Mouse (Mus musculus) ZHBTc4 (cell line): Measurements from ENCODE around the gene Arl14ep.
"Not testable (repeated sequence)": the region's sequence is repeated elsewhere in the genome, so short reads cannot be mapped to it uniquely, and the experiment has no call there.

Experiments
- DNase-seq: peaks from one replicate; pipeline ENCODE4 v3.0.0-alpha.2; 2011; ENCODE audit warnings: low read depth, low spot score

The Arl14ep gene

DNA sequence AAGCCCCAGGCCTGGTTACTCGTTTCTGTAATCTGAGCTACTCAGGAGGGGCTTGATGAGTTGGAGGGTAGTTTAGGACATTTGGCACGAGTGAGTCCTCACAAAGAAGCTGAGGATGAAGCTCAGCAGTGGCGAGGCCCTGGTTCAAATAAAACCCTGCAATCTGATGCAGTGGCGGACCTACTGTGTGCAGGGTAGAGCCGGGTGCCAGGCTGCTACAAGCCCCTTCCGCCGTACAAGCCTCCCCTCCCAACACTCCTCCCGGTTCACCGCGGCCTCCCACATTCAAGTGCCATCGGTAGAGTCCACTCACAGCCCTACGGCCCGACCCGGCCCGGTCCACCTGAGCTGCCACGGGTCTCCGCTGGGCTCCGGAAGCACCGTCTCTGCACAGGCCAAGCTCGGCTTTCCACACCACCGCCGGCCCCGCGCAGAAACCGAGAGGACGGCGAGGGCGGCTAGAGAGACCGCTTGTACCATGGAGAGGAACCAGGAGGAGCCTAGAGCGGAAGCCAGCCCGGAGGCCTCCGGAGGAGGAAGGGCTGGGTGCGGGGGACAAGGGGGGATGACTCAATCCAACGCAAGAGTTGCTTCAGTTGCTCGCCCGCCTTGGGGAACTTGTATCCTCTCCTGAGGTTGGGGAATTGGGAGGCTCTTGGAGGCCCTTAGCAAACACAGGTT lies at the start of gene Arl14ep:
Arl14ep (minus strand) TSS at position 466 of the 681 bp plus-strand sequence.
- DNase-seq: peak; percentile 93

DNA sequence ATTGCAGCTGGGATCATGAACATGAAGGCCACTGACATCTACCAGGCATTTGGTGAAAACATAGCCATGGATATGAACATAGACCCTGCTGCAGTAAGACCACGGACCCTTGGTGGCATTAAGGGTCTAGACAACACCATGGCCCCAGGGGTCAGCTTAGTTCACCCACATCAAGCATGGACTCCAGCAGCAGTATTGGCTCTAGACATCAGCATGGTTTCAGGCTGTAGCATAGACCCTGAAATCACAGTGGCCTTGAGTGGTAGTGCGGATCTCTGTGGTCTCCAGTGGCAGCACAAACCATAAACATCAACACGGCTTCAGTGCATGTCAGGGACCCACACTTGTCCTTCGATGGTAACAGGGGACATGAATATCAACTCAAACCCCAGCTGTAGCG lies 48.5 kb upstream of the Arl14ep start:
- DNase-seq: no peak

DNA sequence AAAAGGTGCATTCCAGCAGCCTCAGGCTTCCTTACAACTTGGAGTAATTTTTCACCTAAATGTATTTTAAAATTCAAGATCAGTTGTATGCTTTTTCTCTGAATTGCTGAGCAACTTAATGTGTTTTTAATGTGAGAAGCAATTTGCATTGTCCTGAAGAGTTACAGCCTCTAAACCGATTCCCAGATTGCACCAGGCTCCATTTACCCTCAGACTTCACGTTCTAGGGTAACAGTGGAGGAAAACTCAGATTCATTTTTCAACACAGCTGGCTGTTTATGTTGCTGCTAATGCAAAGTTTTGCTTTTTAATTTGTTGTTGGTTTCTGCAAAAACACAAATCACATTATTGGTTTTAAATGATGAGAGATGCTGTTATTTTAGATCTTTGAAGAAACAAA lies 45.1 kb upstream of the Arl14ep start:
- DNase-seq: no peak

DNA sequence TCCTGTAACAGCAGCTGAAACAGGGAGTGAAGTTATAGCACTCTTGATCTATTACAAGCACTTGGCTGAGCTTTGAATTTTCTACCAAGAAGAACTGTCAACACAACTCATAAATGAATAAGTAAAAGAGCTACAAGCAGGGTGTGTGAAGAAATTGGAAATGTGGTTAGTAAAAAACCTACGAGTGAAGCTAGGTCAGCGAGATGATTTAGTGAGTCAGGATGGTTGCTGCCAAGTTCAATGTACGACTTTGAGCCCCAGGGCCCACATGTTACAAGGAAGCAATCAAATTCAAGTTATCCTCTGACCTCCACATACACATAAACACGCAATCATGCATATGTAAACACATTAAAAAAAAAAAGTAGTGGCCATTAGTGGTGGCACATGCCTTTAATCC lies 38.9 kb upstream of the Arl14ep start:
- no peak for DNase-seq

- no peak for DNase-seq
Observed at GRCm38 (mm10) chr2:107012318-107012717, 38.1 kb upstream of the Arl14ep start.

DNA sequence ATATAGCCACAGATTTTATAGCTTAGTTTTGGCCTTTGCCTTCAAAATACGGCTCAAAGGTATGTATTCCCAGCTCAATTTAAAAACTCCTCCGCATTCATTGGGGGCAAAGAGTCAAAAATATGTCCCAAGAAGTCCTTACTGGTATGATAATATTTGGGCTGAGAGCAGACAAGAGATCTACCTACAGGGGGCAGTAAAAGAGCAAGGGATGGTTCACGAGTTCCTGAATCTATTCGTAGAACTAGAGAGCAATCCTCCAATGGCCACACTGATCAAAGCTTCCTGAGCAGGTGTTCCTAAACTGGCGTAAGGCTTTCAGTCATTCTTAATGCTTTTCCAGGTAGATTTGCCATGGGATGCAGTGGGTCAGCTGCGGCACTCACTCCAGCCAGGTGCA lies 35.9 kb upstream of the Arl14ep start:
- peak; percentile 12 for DNase-seq

DNA sequence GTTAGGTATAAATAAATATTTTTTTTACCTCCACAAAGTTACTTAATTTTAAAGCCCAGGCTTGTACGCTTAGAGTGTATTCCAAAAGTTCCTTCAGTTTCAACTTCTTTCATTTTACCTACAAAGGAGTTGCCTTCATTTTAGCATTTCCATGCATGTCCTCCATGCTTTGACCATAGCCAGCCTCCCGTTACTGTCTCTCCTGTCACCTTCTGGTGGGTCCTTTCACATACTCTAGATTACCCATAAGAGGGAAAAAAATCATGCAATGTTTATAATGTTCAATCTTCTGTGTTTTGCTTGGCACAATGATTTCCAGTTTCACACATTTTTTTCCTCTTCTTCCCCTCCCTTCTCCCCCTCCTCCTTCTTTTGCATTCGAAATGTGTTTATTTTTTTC lies 32.2 kb upstream of the Arl14ep start:
- DNase-seq: no peak

DNA sequence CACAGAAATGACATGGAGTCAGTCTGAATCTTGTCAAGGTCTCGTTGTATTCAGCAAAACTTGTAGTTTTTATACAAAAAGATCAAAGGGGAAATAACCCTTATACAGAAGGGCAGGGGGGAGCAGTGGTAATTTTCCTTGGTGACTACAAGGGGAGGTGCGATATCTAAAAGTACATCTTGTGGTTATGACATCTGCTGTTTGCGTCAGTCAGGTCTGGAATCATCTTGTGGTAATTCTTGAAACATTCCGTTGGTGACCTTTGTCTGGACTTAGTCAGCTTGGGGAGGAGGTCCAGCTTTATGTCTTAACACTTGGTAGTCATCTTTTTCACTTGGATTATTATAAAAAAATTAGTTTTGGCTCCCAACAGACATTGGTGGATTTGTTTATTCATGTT lies 31.7 kb upstream of the Arl14ep start:
- DNase-seq: not testable (repeated sequence)

GRCm38 (mm10) chr2:106991261-106991660 lies 17.0 kb upstream of the Arl14ep start:
- DNase-seq: no peak

GRCm38 (mm10) chr2:106984945-106985344 lies 10.7 kb upstream of the Arl14ep start:
- DNase-seq: no peak

DNA sequence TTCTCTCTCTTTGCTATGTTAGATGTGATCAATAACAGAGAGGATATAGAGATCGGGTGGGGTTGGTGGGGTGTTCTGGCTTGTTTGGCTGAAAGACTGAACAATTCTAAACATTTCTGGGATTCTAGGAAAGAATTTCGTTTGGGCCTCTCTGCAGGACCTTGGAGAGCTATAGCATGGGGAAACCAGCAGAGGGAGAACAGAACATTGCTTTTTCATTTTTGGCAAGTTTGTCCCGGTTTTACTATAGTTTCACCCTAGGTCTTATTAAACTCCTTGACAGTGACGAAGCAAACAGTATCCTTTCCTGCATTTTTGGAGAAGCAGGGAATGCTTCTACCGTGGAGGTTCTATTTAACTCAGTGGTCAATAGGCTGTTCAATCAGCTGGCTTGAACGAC lies 8.3 kb upstream of the Arl14ep start:
- no peak for DNase-seq

- DNase-seq: no peak
Observed at GRCm38 (mm10) chr2:106976472-106976871, 2.2 kb upstream of the Arl14ep start.

GRCm38 (mm10) chr2:106973332-106973958 lies 779 bp downstream of the Arl14ep start:
- DNase-seq: peak; percentile 28

GRCm38 (mm10) chr2:106972851-106973250 lies 1.4 kb downstream of the Arl14ep start:
- DNase-seq: no peak

GRCm38 (mm10) chr2:106970971-106971370 lies 3.3 kb downstream of the Arl14ep start:
- DNase-seq: peak; percentile 24

DNA sequence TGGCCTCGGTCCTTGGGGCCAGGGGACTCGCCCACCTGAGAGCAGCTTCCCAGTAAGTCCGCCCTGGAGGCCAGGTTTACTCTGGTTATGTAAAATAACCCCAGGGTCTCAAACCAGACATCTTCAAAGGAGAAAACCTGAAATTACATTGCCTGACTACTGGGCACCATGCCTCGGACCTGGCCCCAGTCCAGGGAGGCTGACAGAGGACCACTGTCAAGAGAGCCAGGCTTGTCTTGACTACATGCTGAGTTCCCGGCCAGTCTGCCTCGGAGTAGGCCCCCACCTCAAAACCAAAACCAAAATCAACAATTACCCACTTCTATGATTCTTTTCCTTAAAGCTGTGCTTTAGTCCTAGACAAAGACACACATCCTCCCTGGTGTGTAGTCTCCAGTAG lies 5.9 kb downstream of the Arl14ep start:
- DNase-seq: no peak

DNA sequence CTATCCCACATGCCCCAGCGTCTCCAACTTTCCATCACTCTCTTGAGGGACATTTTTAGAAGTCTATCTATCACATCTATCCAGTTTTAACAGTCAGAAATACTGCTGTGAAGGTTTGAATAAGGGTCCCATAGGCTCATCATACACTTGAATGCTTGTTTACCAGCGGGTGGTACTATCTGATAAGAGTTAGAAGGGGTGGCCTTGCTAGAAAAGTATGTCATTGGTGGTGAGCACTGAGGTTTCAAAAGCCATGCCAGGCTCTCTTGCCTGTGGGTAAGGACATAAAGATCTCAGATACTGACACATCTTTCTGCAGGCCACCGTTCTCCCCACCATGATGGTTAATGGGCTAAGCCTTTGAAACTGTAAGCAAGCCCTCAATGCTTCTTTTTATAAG lies 10.7 kb downstream of the Arl14ep start:
- no peak for DNase-seq

DNA sequence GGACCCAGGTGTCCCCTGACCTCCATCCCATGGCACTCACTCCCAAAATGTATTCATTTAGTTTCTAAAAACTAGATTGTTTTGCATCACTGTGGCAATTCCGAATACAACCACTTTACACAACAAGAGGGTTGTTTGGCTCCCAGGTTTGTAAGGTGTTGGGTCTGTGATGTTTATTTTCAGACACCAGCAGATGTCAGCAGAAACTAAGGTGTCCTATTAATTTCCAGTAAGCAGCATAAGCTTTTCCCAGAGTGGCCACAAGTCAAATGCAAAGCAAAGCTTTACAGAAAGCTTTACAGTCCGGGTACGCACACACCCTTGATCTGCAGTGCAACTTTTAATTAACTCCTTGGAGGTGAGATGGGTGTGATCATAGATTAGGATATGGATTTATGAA lies 12.6 kb downstream of the Arl14ep start:
- no peak for DNase-seq

GRCm38 (mm10) chr2:106961066-106961465 lies 13.2 kb downstream of the Arl14ep start:
- DNase-seq: no peak

DNA sequence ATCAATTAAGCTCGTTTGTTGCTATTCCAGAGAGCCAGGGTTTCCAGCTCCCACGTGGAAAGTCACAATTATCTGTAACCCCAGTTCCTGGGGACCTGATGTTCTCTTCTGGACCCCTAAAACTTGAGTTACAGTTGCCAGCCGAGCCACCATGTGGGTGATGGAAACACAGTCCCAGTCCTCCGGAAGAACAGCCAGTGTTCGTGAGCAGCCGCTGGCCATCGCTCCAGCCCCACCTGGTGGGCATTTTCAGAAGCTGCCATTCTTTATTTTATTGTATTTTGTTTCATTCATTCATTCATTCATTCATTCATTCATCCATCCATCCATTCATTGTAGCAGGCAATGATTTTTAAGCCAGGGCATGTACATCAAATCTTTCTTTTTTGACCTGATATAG lies 14.0 kb downstream of the Arl14ep start:
- peak; percentile 72 for DNase-seq

GRCm38 (mm10) chr2:106959380-106959779 lies 14.8 kb downstream of the Arl14ep start:
- no peak for DNase-seq

GRCm38 (mm10) chr2:106958916-106959315 lies 15.3 kb downstream of the Arl14ep start:
- no peak for DNase-seq

DNA sequence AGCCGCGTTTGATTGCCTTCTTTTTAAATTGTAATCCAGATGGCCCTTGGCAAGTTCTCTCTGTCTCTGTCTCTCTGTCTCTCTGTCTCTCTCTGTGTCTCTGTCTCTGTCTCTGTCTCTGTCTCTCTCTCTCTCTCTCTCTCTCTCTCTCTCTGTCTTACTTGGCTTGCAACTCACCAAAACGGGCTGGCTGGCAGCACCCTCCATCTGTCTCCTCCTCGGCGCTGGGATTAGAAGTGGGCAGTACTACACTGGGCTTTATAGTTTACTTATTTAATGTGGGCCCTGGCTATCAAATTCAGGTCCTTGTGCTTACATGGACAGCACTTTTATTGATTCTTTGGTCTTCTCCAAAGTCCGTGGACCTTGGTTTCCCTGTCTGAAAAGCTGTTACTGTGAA lies 18.1 kb downstream of the Arl14ep start:
- DNase-seq: no peak

GRCm38 (mm10) chr2:106955621-106956020 lies 18.6 kb downstream of the Arl14ep start:
- peak; percentile 51 for DNase-seq
